In the genomic region with DNA sequence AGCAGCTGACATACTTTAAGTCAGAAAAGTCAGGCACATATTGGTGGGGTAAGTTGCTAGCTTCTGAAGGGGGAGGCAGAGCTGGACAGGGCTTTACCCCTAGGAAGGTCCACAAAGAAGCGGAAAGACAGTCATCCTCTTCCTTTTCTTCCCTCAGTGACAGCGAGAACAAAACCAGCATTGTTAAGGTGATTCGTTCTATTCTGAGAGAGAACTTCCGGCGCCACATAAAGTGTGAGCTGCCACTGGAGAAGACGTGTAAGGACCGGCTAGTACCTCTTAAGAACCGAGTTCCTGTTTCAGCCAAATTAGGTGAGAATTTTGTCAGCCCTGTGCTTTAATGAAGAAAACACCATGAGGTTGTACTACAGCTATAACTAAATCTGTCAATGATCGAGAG, we compare ENCODE assay signal across 26 mouse cellular contexts. TPM values are rescaled to one million over a fixed set of nuclear protein-coding genes. Genes with fewer than 3 reads are reported as not detected.
DNase-seq lines count a peak whose midpoint lies in the region; ATAC-seq and TF ChIP-seq lines count a peak whose summit lies in the region.
"Had no signal": no experiment of that assay in that cellular context is flagged by ENCODE, and none has a peak within 500 bp of the region (broad histone marks: within the 10 kb centered on the region; RNA-seq: fewer than 3 reads in every experiment).

No protein-coding gene starts in this region.

- H3K9me3 ChIP-seq in heart, embryonic 12.5 days (replicated peaks) = no peaks in the 10 kb centered on the region
- H3K9me3 ChIP-seq in ES-Bruce4 (replicated peaks; ENCODE audit: control insufficient read depth, insufficient read depth, low read length, poor library complexity, severe bottlenecking) = no peaks in the 10 kb centered on the region
- H3K9me3 ChIP-seq: embryonic facial prominence, embryonic 15.5 days; forebrain, embryonic 10.5 days; forebrain, embryonic 15.5 days; intestine, embryonic 15.5 days had no signal

- no peak for ATAC-seq in heart, embryonic 12.5 days (ENCODE audit: insufficient number of reproducible peaks, low FRiP score)
- peak; percentile 10; the same call in 1 of the 2 replicates for ATAC-seq in megakaryocyte progenitor cell, adult 5-6 weeks (replicated peaks; ENCODE audit: poor library complexity)
- ATAC-seq: forebrain, embryonic 15.5 days; intestine, embryonic 15.5 days had no signal

- TF ChIP-seq POLR2A in ES-Bruce4 (IDR thresholded peaks at IDR 0.05; ENCODE audit: insufficient read depth, low read length) = no peak

- TF ChIP-seq EP300 in ES-Bruce4 (IDR thresholded peaks at IDR 0.05; ENCODE audit: insufficient read depth, low read depth, low read length) = 0 out of 2 replicates have a peak, but pooled peaks have one; percentile 36

- no peak overlapping the region for H3K9ac ChIP-seq in heart, embryonic 12.5 days
- no peak overlapping the region for H3K9ac ChIP-seq in ES-Bruce4 (ENCODE audit: low read depth, poor library complexity, severe bottlenecking)
- H3K9ac ChIP-seq: embryonic facial prominence, embryonic 15.5 days; forebrain, embryonic 15.5 days; hindbrain, embryonic 14.5 days; intestine, embryonic 15.5 days had no signal

- WGBS in heart, embryonic 12.5 days = 74% methylated on average over 9 of the region's 9 CpGs

- H3K36me3 ChIP-seq in heart, embryonic 12.5 days = peaks cover 27% of the 10 kb centered on the region
- H3K36me3 ChIP-seq in ES-Bruce4 (ENCODE audit: control insufficient read depth, insufficient read depth, low read length, poor library complexity, severe bottlenecking) = no peaks in the 10 kb centered on the region; the same call in 1 of the 2 replicates
- H3K36me3 ChIP-seq: intestine, embryonic 15.5 days had no signal

- peak; percentile 12 for DNase-seq in heart, adult 11 months
- DNase-seq in embryo, embryonic 10.5 days (ENCODE audit: low spot score) = peak; percentile 19
- no peak for DNase-seq in B cell, adult 2 months
- no peak for DNase-seq in spleen, postnatal 14 days (ENCODE audit: low spot score in 2 of 2)
- DNase-seq: adrenal gland, adult 8-10 months; adrenal gland, postnatal 36 days; cerebellum, adult 8-10 months; cerebellum, postnatal 14 days; gastrocnemius, postnatal 36 days; heart, adult 2 months; heart, postnatal 10 days; heart, postnatal 4 days; kidney, adult 18-20 months had no signal

- no peak overlapping the region for H3K4me2 ChIP-seq in heart, embryonic 12.5 days
- H3K4me2 ChIP-seq: embryonic facial prominence, embryonic 15.5 days; forebrain, embryonic 15.5 days; hindbrain, embryonic 14.5 days; intestine, embryonic 15.5 days had no signal

- no peak overlapping the region for H3K27ac ChIP-seq in heart, embryonic 12.5 days (ENCODE audit: poor library complexity, severe bottlenecking)
- no peak overlapping the region for H3K27ac ChIP-seq in ES-Bruce4 (ENCODE audit: insufficient read depth, low read length)
- H3K27ac ChIP-seq: embryonic facial prominence, embryonic 15.5 days; forebrain, embryonic 10.5 days; forebrain, embryonic 15.5 days; heart, adult 2 months; hindbrain, embryonic 14.5 days; intestine, embryonic 15.5 days had no signal

- H3K4me3 ChIP-seq in heart, embryonic 12.5 days = no peak overlapping the region
- no peak overlapping the region for H3K4me3 ChIP-seq in ES-Bruce4 (ENCODE audit: low read depth, low read length)
- H3K4me3 ChIP-seq: embryonic facial prominence, embryonic 15.5 days; erythroblast, embryonic 14.5 days; forebrain, embryonic 10.5 days; forebrain, embryonic 15.5 days; heart, adult 2 months; intestine, embryonic 15.5 days had no signal

- no peaks in the 10 kb centered on the region for H3K27me3 ChIP-seq in heart, embryonic 12.5 days (replicated peaks)
- no peaks in the 10 kb centered on the region for H3K27me3 ChIP-seq in ES-Bruce4 (ENCODE audit: control insufficient read depth, insufficient read depth, low read length, poor library complexity, severe bottlenecking)
- H3K27me3 ChIP-seq: embryonic facial prominence, embryonic 15.5 days; forebrain, embryonic 15.5 days; intestine, embryonic 15.5 days had no signal

- H3K4me1 ChIP-seq in heart, embryonic 12.5 days (replicated peaks) = no peaks in the 10 kb centered on the region
- H3K4me1 ChIP-seq in ES-Bruce4 (ENCODE audit: control insufficient read depth, insufficient read depth, low read length) = peaks cover 1% of the 10 kb centered on the region
- H3K4me1 ChIP-seq: embryonic facial prominence, embryonic 15.5 days; forebrain, embryonic 15.5 days; intestine, embryonic 15.5 days had no signal

- no peak for TF ChIP-seq CTCF in ES-Bruce4 (IDR thresholded peaks at IDR 0.05; ENCODE audit: low read depth, low read length)

RNA-seq across cellular contexts. Expression of a gene that starts 15.9 kb away (rescaled TPM):
- polyA plus RNA-seq in heart, embryonic 12.5 days (2016; fragmentation: Nextera tagmentation; extraction: Ambion mirVana) = 0.51 TPM in 1 of 2 replicates, not detected in the other
- polyA plus RNA-seq in ES-Bruce4 (2011; ENCODE audit: insufficient read depth, insufficient read length, low read depth, missing spikeins) = not detected in 2 replicates
- 2.0 TPM in 1 of 2 replicates, not detected in the other for total RNA-seq in megakaryocyte progenitor cell, adult 5-6 weeks (2015)
- total RNA-seq in megakaryocyte progenitor cell, adult 5-6 weeks (2017) = 0.29 and 0.74 TPM in 2 replicates
- total RNA-seq: common myeloid progenitor, adult 5-6 weeks; gastrocnemius, adult 8-10 months; gastrocnemius, postnatal 36 days; heart, adult 2 months; heart, postnatal 10 days; heart, postnatal 4 days had no signal
- polyA plus RNA-seq: embryonic facial prominence, embryonic 11.5 days; erythroblast, embryonic 14.5 days; forebrain, embryonic 10.5 days; heart, embryonic 14.5 days; intestine, embryonic 15.5 days had no signal

RNA-seq across cellular contexts. Expression of a gene that starts 41.2 kb away (rescaled TPM):
- polyA plus RNA-seq in heart, embryonic 12.5 days (2016; fragmentation: Nextera tagmentation; extraction: Ambion mirVana) = 18.4 and 20.4 TPM in 2 replicates
- polyA plus RNA-seq in ES-Bruce4 (2011; ENCODE audit: insufficient read depth, insufficient read length, low read depth, missing spikeins) = 35.6 and 39.6 TPM in 2 replicates
- total RNA-seq in megakaryocyte progenitor cell, adult 5-6 weeks (2015) = 23.5 and 24.0 TPM in 2 replicates
- 12.1 and 15.1 TPM in 2 replicates for total RNA-seq in megakaryocyte progenitor cell, adult 5-6 weeks (2017)

Comparison
In these comparisons a context has a peak if more than half of its experiments do, and no peak if none do; other contexts are left out.
1. DNase-seq: peak in heart, adult 11 months (single experiment) and embryo, embryonic 10.5 days (single experiment); none in B cell, adult 2 months (0 of 2) and spleen, postnatal 14 days (0 of 2).